Mouse (Mus musculus) kidney, postnatal 14 days (tissue): ENCODE data around the gene Gm28363.
"Not testable (repeated sequence)": the region's sequence is repeated elsewhere in the genome, so short reads cannot be mapped to it uniquely, and the experiment has no call there.

ENCODE experiments used
- DNase-seq: peaks from one replicate; pipeline ENCODE4 v3.0.0; 2022; ENCODE audit warnings: mixed read lengths

Gene Gm28363

DNA sequence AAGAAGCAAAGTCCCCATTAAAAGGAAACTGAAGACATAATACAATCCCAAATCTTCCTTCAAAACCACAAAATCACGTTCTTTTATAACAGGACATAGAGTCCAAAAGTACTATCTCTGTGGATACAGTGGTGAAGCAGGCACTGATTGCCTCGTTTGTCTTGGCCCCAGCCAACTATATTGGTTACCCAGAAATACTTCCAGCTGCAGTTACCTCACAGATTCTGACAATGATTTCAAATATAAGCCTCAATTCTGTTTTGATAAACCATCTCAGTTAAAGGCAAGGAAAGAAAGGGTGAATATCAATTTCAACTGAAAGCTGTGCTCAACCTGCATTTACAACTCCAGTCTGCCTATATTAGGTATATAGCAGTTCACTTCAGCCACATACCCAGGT is at the start of gene Gm28363:
Gene Gm28363 (plus strand): TSS at position 301 of the 400 bp plus-strand sequence.
- DNase-seq: not testable (repeated sequence)

DNA sequence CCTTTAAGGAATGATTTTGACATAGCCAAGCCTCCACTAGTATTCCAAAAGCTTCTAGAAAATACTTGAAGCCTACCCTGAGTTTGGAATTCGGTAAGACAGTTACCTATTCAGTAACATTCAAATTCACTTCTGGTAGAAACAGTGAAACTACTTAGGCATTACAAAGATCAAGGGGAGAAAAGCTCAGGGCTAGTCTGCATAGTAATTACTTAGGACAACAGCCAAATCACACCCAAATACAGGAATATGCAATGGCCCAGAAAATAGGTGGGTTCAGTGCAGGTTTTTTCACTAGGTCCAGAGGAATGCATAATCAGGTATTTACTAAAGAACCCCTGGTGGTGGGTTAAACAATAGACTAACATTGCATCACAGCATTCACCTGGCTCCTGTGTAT is 46.7 kb upstream of the Gm28363 start:
- not testable (repeated sequence) for DNase-seq
